Mouse (Mus musculus) E14TG2a.4 (cell line): ENCODE measurements around the gene Nmnat2.

Experiments used
- CTCF ChIP-seq: conservative IDR thresholded peaks from 2 replicates; pipeline ENCODE4 v1.5.1; 2014; ENCODE audit warnings: low read length
- NANOG ChIP-seq: IDR thresholded peaks from 2 replicates; pipeline ENCODE4 v1.6.1; 2014; ENCODE audit warnings: borderline replicate concordance, low read length, mixed read lengths
- POU5F1 ChIP-seq: IDR thresholded peaks from 2 replicates; pipeline ENCODE4 v1.6.1; 2014; ENCODE audit warnings: low read length, borderline replicate concordance

DNA sequence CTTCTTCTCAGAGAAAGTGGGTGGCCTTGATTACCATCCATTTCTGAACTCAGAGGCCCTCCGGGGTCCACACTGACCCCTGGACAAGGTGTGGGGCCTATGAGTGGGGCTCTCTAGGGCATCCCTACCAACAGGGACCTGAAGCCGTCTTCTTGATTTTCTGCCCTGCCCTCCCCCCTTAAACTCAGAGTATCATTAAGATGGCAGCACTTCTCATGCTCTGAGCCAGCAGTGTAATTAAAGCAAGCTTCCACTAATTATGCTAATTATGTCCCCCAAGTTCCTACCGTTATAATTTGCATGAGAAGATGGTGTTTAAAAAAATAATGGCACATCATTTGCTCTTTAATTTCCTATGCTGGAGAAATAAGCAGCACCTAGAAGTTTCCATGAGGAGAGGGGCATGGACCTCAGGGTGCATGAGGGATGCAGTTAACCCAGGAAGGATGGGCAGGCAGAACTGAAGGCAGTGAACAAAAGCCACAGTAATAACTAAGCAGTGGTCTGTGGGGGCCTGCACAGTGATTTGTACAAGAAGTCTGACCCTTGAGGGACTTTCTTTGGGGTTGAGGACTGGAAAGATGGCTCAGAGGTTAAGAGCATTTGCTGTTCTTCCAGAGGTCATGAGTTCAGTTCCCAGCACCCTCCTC lies 120.4 kb downstream of the Nmnat2 start:
- TF ChIP-seq CTCF (no peak), POU5F1 (no peak), NANOG (no peak)
